Mouse (Mus musculus): ENCODE data around the gene Myo1c.
A peak's percentile ranks its signal among the peaks of the same experiment; 100 is the strongest.

Gene Myo1c

DNA sequence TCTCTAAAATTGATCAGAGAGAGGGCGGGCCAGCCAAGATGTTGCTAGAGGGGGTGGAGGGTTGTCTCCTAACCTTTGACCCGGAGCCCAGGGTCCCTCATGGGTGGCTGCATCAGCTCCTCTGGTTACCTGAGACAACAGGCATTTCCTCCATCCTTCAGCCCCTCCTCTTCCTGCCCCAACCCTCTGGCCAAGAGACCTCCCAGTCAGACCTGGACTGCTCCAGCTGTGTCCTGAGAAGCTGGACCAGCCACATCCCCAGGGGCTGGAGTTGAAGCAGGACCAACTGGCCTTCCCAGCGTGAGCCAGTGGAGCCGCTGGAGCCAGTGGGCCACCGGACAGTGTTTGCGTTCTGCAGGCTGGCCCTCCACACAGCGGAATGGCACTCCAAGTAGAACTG, at the start of gene Myo1c:
Gene Myo1c, plus strand, starts transcription at position 194 of the 400 bp plus-strand sequence.
- DNase-seq (ENCODE audit: low spot score in 2 of 2), result no peak

DNA sequence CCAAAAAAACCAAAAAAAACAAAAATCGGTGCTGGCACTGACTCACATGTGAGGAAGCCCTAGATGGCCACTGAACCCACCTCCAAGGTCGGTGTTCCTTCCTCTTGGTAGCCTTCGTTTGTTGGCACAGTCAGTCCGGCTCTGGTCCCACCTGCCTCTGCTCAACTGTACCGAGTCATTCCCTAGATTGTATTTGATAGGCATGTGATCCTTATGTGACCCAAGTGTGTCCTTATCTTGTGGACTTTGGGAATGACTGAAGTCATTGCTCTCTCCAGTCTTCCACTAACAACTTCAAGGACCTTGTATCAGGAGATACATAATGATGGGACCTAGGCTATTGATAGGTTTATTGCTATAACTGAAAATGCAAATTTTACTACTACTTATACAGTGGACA, 45.5 kb upstream of the Myo1c start:
- DNase-seq (ENCODE audit: low spot score in 2 of 2), result no peak

DNA sequence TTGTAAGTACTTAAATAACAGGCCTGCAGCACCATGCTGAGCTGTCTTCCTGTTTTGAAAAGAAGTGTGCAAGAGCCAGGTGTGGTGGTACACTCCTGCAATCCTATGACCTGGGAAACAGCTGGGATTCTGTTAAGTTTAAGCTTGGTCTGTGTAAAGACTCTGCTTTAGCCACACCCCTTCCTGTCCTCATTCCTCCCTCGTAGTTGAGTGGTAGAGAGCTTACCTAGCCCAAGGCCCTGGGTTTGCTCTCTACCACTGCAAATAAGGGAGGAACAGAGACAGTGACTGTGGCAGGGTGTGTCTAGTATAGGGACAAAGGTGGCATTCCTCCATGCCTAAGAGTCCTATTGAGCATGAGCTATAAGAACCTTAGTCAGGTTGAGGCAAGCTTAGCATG, 45.0 kb upstream of the Myo1c start:
- no peak for DNase-seq (ENCODE audit: low spot score in 2 of 2)

DNA sequence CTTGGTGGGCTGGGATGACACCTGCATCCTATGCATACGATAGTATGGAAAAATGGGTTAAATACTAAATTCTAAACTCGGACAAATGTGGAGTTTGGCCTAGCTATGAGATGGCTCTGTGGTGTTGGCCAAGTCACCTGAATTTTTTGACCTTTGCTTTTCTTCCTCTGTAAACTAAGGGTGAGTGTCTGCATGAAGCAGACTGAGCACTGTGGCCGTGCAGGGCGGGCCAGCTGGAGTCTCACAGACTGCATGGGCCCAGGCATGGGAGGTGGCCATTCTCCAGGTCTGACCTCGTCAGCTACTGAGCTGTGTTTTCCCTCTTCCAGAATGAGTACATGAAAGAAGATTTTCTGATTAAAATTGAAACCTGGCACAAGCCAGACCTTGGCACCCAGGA, 41.5 kb upstream of the Myo1c start:
- DNase-seq (ENCODE audit: low spot score in 2 of 2), result no peak

DNA sequence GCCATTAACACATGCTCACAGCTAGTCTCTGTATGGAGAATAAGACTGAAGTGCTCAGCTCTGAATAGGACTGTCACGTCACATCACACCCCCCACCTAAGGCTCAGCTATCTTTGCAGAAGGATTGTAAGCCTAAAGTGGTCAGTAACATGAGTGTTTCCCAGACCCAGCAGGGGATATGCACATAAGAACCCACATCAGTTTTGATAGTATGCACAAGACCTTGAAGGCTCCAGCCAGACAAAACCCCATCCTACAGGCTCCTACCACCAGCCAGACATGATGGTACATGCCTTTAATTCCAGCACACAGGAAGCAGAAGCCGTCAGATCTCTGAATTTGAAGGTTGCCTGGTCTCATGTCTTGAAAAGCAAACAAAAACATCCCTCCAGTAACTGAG, 40.3 kb upstream of the Myo1c start:
- DNase-seq (ENCODE audit: low spot score in 2 of 2), result no peak

DNA sequence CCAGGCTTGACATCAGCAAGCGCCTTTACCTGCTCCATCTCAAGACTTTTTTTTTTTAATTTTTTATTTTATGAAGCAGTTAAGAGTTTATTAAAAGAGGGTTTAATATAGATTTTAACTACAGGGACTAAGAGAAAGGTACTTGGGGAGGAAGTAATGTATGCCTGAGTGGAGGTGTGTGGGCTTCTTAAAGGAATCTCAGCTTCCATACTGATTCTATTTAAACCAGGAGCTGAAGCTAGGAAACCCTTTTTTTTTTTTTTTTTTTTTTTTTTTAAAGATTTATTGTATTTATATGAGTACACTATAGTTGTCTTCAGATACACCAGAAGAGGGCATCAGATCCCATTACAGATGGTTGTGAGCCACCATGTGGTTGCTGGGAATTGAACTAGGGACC, 35.5 kb upstream of the Myo1c start:
- no peak for DNase-seq (ENCODE audit: low spot score in 2 of 2)

DNA sequence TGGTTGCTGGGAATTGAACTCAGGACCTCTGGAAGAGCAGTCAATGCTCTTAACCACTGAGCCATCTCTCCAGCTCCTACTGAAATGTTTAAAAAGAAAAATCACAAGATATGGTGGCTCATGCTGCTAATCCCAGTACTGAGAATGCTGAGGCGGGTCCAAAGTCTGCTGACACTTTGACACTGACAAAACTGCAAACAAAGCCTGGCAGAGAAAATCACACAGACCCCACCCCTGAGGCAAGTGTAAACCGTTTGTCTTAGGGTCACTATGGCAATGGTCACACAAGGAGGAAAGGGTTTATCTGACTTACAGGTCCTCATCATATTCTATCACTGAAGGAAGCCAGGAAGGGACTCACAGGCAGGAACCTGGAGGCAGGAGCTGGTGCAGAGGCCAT, 34.7 kb upstream of the Myo1c start:
- no peak for DNase-seq (ENCODE audit: low spot score in 2 of 2)

DNA sequence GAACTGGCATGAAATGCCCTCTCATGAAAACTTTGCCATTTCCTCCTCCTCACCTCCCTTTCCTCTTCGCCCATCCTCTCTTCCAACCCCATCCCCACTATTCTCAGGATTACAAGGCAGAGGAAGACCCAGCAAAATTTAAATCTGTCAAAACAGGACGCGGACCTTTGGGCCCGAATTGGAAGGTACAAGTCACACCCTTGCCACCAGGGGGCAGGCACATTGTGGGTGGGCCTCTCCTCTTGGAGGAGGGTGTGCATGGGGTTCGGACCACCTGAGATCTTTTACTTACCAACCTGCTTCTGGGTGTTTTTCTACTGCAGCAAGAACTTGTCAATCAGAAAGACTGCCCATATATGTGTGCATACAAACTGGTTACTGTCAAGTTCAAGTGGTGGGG, 31.2 kb upstream of the Myo1c start:
- DNase-seq (ENCODE audit: low spot score in 2 of 2), result no peak

DNA sequence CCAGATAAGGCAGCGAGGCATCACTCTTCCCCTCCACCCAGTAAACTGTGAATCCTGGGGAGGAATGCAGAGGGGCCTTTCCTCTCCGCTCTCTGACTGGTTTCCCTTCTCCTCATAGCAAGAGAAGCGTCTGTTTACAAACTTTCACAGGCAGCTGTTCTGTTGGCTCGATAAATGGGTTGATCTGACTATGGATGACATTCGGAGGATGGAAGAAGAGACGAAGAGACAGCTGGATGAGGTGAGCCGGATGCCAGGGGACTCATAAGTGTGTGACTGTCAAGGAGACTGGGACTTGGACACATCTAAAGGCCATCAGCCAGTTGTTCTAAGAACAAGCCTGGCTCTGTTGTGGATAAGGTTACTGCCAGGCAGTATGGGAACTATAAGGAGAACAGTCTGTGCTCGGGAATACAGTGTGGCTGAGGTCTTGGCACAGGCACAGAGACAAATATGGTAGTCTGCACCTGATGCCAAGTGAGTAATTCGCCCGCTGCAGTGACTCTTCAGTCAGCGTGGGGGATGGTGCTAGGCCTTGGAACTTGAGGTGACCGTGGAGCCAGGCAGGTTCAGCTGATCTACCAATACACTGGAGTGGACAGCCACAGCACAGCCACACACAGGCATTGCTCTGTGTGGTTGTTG, 30.0 kb upstream of the Myo1c start:
- DNase-seq (ENCODE audit: low spot score in 2 of 2), result no peak

DNA sequence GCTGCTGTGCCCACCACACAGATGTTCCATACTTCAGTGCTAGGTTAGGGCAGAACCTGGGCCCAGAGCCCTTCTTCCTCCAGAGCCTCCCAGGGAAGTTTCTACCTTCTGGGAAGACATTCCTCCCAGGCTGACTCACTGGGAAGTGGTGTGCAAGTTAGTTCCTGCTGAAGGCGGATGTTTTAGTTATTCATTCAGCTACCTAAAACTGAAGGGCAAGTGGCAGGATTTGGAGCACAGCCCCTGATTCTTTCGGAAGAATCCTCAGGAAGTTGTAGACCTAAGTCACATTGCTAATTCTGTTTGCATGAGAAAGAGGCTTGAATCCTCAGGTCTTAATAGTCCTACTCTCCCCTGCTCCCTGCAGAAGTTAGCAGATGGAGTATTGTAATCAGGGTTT, 28.9 kb upstream of the Myo1c start:
- DNase-seq (ENCODE audit: low spot score in 2 of 2), result no peak

DNA sequence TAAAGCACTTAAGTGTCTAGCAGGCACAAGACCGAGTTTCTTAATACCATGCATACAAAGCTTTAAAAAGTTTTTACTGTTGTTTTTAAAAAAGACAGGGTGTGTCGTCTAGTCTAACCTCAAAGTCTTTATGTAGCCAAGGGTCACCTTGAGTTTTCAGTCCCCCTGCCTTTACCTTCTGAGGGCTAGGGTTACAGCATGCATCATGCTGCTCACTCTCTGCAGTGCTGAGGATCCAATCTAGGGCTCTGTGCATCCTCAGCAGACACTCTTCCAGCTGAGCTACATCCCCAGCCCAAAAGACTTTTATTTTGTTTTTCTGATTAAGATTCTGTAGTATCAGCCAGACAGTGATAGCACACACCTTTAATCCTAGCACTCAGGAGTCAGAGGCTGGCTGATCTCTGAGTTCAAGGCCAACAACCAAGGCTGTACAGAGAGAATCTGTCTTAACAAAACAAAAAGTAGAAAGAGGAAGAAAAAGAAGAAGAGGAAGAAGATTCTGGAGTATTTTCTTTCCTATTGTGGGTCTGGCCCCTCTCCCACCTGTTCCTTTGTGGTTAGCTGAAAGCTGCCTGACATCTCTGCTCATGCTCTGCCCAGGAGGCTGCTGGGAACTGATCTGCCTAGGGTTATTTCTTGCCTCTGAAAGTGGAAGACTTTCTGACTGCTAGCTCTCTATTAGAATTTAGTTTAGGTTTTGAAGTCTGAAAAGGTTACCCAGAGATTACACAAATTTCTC, 27.5 kb upstream of the Myo1c start:
- no peak for DNase-seq (ENCODE audit: low spot score in 2 of 2)

DNA sequence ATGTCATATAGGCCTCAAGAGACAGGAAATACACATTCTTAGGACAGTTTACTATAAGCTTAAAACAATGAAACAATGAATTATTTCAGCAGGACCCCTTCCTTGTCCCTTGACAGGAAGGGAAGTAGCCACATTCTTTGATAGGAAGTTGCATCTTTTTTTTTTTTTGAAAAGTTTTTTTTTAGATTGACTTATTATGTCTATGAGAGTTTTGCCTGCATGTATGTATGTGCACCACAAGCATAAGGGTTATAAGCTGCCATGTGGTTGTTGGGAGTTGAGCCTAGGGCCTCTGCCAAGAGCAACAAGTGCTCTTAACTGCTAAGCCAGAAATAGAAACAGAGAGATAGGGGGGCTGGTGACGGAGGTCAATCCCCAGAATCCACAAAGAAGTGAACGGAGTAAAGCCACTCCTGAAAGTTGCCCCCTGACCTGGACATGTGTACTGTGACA, 26.2 kb upstream of the Myo1c start:
- DNase-seq (ENCODE audit: low spot score in 2 of 2), result no peak

DNA sequence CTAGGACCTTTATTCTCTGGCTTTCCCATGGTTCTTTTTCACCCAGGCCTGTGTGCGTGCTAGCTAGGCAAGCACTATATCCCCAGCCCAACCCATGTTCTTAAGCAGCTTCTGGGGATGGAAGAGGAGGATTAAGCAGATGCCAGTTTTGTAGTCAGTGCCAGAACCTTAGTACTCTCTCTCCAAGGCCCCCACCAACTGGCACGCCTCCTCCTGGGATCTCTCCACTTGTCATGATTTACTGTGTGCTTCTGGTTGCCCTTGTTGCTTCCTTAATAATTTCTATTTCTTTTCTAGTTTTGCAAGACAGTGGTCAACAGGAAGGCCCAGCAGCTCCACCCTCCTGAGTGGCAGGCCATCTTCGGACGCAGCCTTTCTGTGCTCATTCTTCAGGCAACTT, 24.5 kb upstream of the Myo1c start:
- no peak for DNase-seq (ENCODE audit: low spot score in 2 of 2)

DNA sequence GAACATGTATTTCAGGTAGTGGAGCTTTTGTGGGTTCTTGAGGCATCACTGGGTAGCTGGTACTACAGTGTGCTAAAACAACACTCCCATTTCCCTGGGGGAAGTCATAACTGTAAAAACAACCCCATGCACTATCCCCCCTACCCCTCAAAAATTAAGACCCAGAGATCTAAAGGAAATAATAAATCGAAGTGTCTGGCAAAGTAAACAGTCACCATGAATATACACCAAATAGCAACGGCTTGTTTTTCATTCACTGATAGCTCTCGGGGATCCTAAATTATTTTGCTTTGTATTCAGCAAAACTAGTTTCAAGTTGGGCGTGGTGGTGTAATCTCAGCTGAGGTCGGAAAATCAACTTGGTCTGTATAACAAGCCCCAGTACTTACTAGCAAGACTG, 20.2 kb upstream of the Myo1c start:
- DNase-seq (ENCODE audit: low spot score in 2 of 2), result no peak

DNA sequence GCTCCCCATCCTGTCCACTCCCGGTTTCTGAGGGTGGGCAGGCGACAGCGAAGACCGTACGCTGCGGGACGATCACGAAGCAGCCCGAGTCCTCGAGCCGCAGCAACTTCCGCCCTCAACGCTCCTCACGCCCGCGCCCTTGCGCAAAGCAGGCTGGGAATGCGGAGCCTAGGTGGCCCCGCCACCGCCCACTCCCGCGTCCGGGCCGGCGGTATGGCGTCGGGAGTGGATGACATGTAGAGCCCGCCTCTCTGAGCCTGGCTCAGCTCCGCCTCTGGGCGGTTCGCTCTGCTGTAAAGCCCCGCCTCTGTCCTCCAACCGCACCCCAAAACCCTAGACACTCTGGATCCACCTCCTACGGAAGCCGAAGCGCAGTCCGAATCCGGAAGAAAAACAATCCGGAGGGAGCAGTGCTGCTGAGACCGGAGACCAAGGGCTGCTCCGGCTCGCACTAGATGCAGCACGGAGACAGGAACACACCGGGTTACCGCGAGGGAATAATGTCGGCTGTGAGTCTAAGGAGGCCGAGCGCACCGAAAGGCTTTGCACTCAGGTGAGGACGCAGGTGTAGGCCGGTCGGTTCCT, 19.6 kb upstream of the Myo1c start, which contains the start of gene Inpp5k:
Gene Inpp5k, plus strand, starts transcription at position 344 of the 585 bp plus-strand sequence.
- peak; percentile 93 to 95 for DNase-seq (ENCODE audit: low spot score in 2 of 2)

DNA sequence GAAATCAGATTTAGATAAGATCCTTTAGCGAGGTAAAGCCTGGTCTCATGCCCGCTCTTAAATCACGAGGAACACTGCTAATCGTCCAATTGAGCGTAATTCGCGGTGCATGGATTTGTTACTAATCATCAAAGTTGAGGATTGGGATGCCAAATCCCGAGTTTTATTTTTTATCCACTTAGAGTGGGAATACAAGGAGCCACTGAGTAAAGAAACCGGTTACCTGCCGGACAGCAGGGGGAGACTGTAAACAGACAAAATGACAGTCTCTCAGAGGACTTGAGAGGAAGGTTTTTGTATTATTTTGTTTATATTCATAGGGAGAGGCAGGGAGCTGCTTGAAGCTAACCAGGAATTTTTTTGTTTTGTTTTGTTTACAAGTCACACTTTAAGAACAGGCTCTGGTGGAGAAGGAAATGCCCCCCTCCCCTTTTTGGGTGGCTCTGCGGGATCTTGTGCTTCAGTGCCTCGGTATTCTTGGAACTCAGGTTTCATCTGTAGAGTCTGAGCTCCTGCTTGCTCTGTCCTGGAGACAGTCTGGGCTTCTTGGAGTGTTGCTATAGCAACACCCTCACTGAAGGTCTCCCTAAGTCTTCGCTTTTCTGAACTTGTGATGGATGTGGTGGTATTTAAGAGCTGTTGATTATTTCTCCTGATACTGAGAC, 18.6 kb upstream of the Myo1c start:
- DNase-seq (ENCODE audit: low spot score in 2 of 2), result no peak

DNA sequence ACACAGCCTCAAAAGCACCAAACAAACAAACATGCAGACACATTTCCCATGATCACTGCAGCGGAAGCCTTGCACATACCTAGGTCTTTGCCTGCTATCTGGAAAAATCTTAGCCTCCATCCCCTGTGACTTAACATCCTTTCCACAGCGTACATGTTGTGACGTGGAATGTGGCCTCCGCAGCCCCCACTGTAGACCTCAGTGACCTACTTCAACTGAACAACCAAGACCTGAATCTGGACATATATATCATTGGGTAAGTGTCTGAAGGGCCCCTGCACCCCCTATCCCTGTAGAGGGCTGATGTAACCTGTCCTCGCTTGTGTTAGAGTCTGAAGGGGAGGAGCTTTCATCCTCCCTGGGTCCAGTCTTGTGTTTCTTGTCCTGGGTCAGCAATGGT, 17.4 kb upstream of the Myo1c start:
- no peak for DNase-seq (ENCODE audit: low spot score in 2 of 2)

DNA sequence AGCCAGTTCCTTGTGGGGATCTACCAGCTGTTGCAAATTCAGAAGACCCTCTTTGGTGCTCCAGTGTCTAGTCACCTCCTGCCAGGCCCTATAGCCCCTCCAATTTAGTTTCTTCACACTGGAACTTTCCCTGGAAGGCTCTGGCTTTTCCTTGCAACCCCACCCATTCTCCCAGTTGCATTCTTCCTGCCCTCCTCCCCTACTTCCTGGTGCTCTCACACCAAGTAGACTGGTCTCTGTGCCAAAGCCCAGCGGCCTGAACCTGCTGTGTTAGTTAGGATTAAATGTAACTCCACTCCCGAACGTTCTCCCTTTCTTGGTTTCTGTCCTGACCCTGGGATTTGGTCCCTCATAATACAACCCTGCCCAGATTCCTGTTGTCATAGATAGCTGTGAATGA, 15.5 kb upstream of the Myo1c start:
- no peak for DNase-seq (ENCODE audit: low spot score in 2 of 2)

DNA sequence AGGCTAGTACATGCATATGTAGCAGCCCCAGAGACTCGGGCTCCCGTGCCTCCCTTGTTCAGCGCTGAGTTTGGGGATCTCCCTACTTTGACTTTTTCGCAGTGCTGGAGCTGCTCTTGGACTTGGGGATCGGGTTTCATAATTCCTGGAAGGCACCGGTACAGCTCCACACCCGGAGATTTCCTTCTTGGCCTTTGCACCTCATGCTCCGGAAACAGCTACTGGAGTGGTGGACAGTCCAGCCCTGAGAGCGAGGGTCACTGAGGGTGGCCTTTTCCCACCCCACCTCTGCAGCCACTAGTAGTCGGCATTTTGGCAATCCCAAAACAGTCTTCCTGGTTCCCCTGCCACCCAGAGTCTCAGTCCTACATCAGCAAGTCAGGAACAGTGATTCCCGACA, 15.0 kb upstream of the Myo1c start:
- DNase-seq (ENCODE audit: low spot score in 2 of 2), result no peak

DNA sequence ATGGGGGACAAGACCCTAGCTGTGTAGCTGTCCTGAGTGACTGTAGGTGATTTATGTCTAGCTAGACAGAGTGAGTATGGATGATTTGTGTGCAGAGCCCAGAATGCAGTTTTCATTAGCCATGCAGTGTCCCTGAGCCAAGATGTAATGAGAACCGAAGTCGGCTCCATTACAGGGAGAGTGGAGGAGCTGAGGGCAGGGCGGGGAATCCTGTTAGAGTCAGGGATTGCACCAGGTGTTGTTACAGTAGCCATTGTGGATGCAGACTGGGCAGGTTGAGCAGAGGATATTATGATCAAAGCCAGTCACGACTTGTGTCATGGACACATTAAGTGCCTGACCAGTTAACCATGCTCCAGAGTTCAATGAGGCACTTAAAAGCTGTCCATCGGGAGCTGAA, 7.0 kb upstream of the Myo1c start:
- DNase-seq (ENCODE audit: low spot score in 2 of 2), result no peak

DNA sequence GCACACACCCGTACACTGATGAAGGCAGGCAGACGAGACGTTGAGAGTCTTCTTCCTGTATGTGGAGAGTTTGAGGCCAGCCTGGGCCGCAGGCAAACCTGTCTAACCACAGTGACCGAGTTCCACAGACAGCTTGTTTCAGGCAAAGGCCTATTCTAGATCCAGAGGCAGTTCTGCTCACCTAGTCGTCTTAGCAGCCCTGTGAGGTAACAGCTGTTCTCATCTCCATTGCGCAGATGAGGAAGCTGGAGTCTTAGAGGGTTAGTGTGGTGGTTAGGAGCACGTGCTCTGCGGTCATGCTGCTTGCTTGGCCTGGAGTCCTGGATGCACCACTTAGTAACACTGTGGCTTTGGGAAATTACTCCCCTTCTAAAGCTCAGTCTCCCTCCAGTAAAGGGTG, 5.6 kb upstream of the Myo1c start:
- DNase-seq (ENCODE audit: low spot score in 2 of 2), result no peak

DNA sequence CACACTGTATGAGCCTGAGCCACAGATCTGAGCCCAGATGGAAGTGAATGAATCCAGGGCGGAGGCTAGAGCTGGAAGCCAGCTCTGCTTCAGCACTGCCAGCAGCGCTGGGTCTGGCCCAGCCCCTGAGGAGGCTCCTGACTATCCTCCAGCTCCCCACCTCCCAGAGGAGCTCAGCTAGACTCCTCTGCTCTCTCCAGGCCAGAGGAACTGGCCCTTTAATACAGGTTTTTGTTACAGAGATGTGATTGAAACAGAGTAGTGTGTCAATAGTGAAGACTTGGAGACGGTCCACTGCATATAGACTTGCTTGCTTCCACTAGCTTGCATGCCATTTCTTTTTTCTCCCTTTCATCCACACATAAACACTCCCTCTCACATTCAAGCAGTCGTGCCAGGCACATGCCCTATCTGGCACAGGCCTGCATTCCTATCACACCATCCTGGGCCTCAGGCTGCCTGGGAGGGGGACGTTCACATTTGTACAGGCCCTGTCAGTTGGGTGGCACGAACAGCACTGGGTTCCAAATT, 2.6 kb upstream of the Myo1c start:
- peak in 1 of 2 experiments; percentile 53 for DNase-seq (ENCODE audit: low spot score in 2 of 2)

All from urinary bladder, postnatal 4 days (tissue).